Mouse (Mus musculus) kidney, adult 2 months (tissue): ENCODE measurements at regions not wholly inside any gene's neighbourhood (a gene's known extent, or its start where the extent isn't known, plus 50 kb on each side); places are given as distances from the start of the nearest gene placed in this dataset.

ENCODE experiments used
- CTCF ChIP-seq: fragments of 200-500 bp; conservative IDR thresholded peaks from 2 replicates; pipeline ENCODE4 v1.5.1; 2011; ENCODE audit warnings: low read depth, mild to moderate bottlenecking, control low read depth, low read length, moderate library complexity, mixed read lengths; ENCODE audit not compliant: insufficient read depth, insufficient read length
- POLR2A ChIP-seq: fragments of 200-500 bp; IDR thresholded peaks from one replicate; pipeline ENCODE4 v1.6.1; 2011; ENCODE audit warnings: low read depth, low read length, control low read depth

DNA sequence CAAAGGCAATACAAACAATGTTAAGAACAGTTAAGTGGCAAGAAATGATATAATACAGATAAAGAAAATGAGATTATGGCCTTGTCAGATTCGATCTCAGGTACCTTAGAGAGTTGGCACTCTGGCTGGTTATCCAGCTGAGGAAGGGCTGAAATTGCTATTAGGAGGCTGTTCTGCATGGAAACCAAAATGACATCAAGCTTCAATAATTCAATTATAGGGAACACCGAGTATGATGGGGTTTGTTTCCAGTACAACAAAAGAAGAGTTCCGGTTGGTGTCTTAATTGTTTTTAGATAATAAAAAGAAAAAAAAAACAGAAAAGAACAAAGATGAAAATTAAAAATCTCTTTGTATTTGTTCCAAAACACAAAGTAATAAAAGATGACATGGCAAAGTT lies 498.0 kb upstream of the Nrp1 start:
- no peak for TF ChIP-seq CTCF
- no peak for TF ChIP-seq POLR2A
